Mouse (Mus musculus) MEL (cell line): ENCODE data around the gene 7530416G11Rik. TPM values are rescaled to one million over a fixed set of nuclear protein-coding genes. Genes with fewer than 3 reads are reported as not detected.

ENCODE experiments used
- DNase-seq: peaks from one replicate; pipeline ENCODE4 v3.0.0; 2011; ENCODE audit warnings: low read depth, low spot score
- H3K27ac ChIP-seq: 2 replicates; pipeline ENCODE4 v1.5.1; 2012; ENCODE audit warnings: low read depth, mild to moderate bottlenecking, control low read depth, low read length, moderate library complexity; ENCODE audit not compliant: control insufficient read depth
- H3K27me3 ChIP-seq, 2 experiments: fragments of 150-350 bp in 1 of 2; sonication (generic) in 1 of 2; 2 replicates each; pipeline ENCODE4 v1.6.1; 2012; ENCODE audit warnings: low read length in 2 of 2, mild to moderate bottlenecking in 2 of 2, improper control_type of control experiment in 1 of 2, moderate library complexity in 1 of 2; ENCODE audit not compliant: insufficient read depth in 2 of 2, control insufficient read depth in 1 of 2
- H3K36me3 ChIP-seq, 2 experiments: 2 replicates each; pipeline ENCODE4 v1.6.1; 2012 to 2014; ENCODE audit warnings: low read length in 2 of 2, improper control_type of control experiment in 1 of 2, inconsistent platforms in 1 of 2, mild to moderate bottlenecking in 1 of 2; ENCODE audit not compliant: insufficient read depth in 2 of 2, control insufficient read depth in 1 of 2
- H3K4me1 ChIP-seq, 2 experiments: fragments of 150-350 bp in 1 of 2; sonication (generic) in 1 of 2; 2 replicates each; pipeline ENCODE4 v1.6.1; 2012; ENCODE audit warnings: low read length in 2 of 2, improper control_type of control experiment in 1 of 2, mild to moderate bottlenecking in 1 of 2; ENCODE audit not compliant: insufficient read depth in 2 of 2, control insufficient read depth in 1 of 2
- H3K4me3 ChIP-seq, 2 experiments: fragments of 150-350 bp in 1 of 2; sonication (generic) in 1 of 2; 2 replicates each; pipeline ENCODE4 v1.5.1; 2012; ENCODE audit warnings: low read depth in 2 of 2, low read length in 2 of 2, mild to moderate bottlenecking in 2 of 2, moderate library complexity in 2 of 2, control low read depth in 1 of 2, improper control_type of control experiment in 1 of 2; ENCODE audit not compliant: control insufficient read depth in 1 of 2, insufficient read depth in 1 of 2
- H3K79me2 ChIP-seq: 2 replicates; pipeline ENCODE4 v1.6.1; 2012; ENCODE audit warnings: mild to moderate bottlenecking, low read length, moderate library complexity; ENCODE audit not compliant: control insufficient read depth, poor library complexity, insufficient read depth
- H3K9ac ChIP-seq: 2 replicates; pipeline ENCODE4 v1.6.1; 2012; ENCODE audit warnings: low read depth, mild to moderate bottlenecking, control low read depth, low read length, moderate library complexity; ENCODE audit not compliant: control insufficient read depth, poor library complexity, severe bottlenecking
- H3K9me3 ChIP-seq: fragments of 150-350 bp; sonication (generic); replicated peaks from 2 replicates; pipeline ENCODE4 v1.6.1; 2012; ENCODE audit warnings: mild to moderate bottlenecking, low read length, improper control_type of control experiment, moderate library complexity; ENCODE audit not compliant: insufficient read depth
- BHLHE40 ChIP-seq: IDR thresholded peaks from 2 replicates; pipeline ENCODE4 v1.6.1; 2012; ENCODE audit warnings: low read depth, mild to moderate bottlenecking, inconsistent platforms, low read length, improper control_type of control experiment, borderline replicate concordance
- CHD1 ChIP-seq: IDR thresholded peaks from 2 replicates; pipeline ENCODE4 v1.6.1; 2012; ENCODE audit warnings: low read depth, mild to moderate bottlenecking, inconsistent platforms, low read length, improper control_type of control experiment
- ELF1 ChIP-seq: IDR thresholded peaks from 2 replicates; pipeline ENCODE4 v1.6.1; 2014; ENCODE audit warnings: low read depth, mild to moderate bottlenecking, inconsistent platforms, low read length, improper control_type of control experiment, moderate library complexity
- EP300 ChIP-seq, 2 experiments: IDR thresholded peaks; 2 replicates each; pipeline ENCODE4 v1.6.1; 2011; ENCODE audit warnings: improper control_type of control experiment in 2 of 2, low read length in 2 of 2, low read depth in 1 of 2, mild to moderate bottlenecking in 1 of 2
- JUND ChIP-seq: IDR thresholded peaks from 2 replicates; pipeline ENCODE4 v1.6.1; 2011; ENCODE audit warnings: low read depth, mild to moderate bottlenecking, improper control_type of control experiment, low read length
- MAFK ChIP-seq: IDR thresholded peaks from 2 replicates; pipeline ENCODE4 v1.6.1; 2011; ENCODE audit warnings: low read depth, mild to moderate bottlenecking, low read length, improper control_type of control experiment, borderline replicate concordance
- MAZ ChIP-seq: IDR thresholded peaks from 2 replicates; pipeline ENCODE4 v1.6.1; 2012; ENCODE audit warnings: low read depth, mild to moderate bottlenecking, inconsistent platforms, low read length, improper control_type of control experiment
- MEF2A ChIP-seq: IDR thresholded peaks from 2 replicates; pipeline ENCODE4 v1.6.1; 2014; ENCODE audit warnings: low read depth, mild to moderate bottlenecking, inconsistent platforms, low read length, improper control_type of control experiment; ENCODE audit not compliant: poor library complexity, insufficient replicate concordance, severe bottlenecking; ENCODE audit errors: extremely low read depth
- MXI1 ChIP-seq: IDR thresholded peaks from 2 replicates; pipeline ENCODE4 v1.6.1; 2011; ENCODE audit warnings: mild to moderate bottlenecking, low read depth, low read length, improper control_type of control experiment
- MYC ChIP-seq: IDR thresholded peaks from 2 replicates; pipeline ENCODE4 v1.6.1; 2011; ENCODE audit warnings: low read depth, mild to moderate bottlenecking, low read length, improper control_type of control experiment, moderate library complexity
- NRF1 ChIP-seq: IDR thresholded peaks from 2 replicates; pipeline ENCODE4 v1.6.1; 2014; ENCODE audit warnings: low read depth, mild to moderate bottlenecking, inconsistent platforms, low read length, improper control_type of control experiment, moderate library complexity; ENCODE audit not compliant: poor library complexity, insufficient read depth, severe bottlenecking
- POLR2AphosphoS2 ChIP-seq: IDR thresholded peaks from 2 replicates; pipeline ENCODE4 v1.6.1; 2011; ENCODE audit warnings: low read length, improper control_type of control experiment
- RAD21 ChIP-seq: IDR thresholded peaks from 2 replicates; pipeline ENCODE4 v1.6.1; 2011; ENCODE audit warnings: mild to moderate bottlenecking, low read depth, low read length, improper control_type of control experiment
- RCOR1 ChIP-seq: IDR thresholded peaks from 2 replicates; pipeline ENCODE4 v1.6.1; 2012; ENCODE audit warnings: low read depth, mild to moderate bottlenecking, inconsistent platforms, low read length, improper control_type of control experiment
- TAL1 ChIP-seq: IDR thresholded peaks from 2 replicates; pipeline ENCODE4 v1.6.1; 2012; ENCODE audit warnings: mild to moderate bottlenecking, inconsistent platforms, low read length, moderate library complexity, mixed read lengths
- TBP ChIP-seq: IDR thresholded peaks from 2 replicates; pipeline ENCODE4 v1.8.0; 2011; ENCODE audit warnings: low read depth, low read length, improper control_type of control experiment
- TCF12 ChIP-seq: IDR thresholded peaks from 2 replicates; pipeline ENCODE4 v1.6.1; 2014; ENCODE audit warnings: low read depth, mild to moderate bottlenecking, inconsistent platforms, low read length, improper control_type of control experiment, moderate library complexity
- USF1 ChIP-seq: IDR thresholded peaks from 2 replicates; pipeline ENCODE4 v1.6.1; 2014; ENCODE audit warnings: low read depth, mild to moderate bottlenecking, inconsistent platforms, low read length, improper control_type of control experiment, moderate library complexity
- ZC3H11A ChIP-seq: IDR thresholded peaks from 2 replicates; pipeline ENCODE4 v1.6.1; 2012; ENCODE audit warnings: low read depth, mild to moderate bottlenecking, inconsistent platforms, low read length, improper control_type of control experiment
- polyA plus RNA-seq, 2 experiments: library from polyadenylated mRNA; stranded (reverse) in 1 of 2; unstranded in 1 of 2; fragments of >175 nt in 1 of 2; fragments of >200 nt in 1 of 2; gene quantifications; 2 replicates each; pipeline versions ENCODE4 v1.2.1 to v1.2.4; 2012; ENCODE audit warnings: low replicate concordance in 2 of 2, low read depth in 1 of 2; ENCODE audit not compliant: insufficient read length in 2 of 2, insufficient read depth in 1 of 2, missing spikeins in 1 of 2
- total RNA-seq: library from RNA; depleted of rRNA; stranded (reverse); fragments of 300-350 nt; gene quantifications from 2 replicates; pipeline ENCODE4 v1.2.3, GENCODE M21; 2012

7530416G11Rik gene
- total and polyA plus RNA-seq, 3 experiments, result not detected

DNA sequence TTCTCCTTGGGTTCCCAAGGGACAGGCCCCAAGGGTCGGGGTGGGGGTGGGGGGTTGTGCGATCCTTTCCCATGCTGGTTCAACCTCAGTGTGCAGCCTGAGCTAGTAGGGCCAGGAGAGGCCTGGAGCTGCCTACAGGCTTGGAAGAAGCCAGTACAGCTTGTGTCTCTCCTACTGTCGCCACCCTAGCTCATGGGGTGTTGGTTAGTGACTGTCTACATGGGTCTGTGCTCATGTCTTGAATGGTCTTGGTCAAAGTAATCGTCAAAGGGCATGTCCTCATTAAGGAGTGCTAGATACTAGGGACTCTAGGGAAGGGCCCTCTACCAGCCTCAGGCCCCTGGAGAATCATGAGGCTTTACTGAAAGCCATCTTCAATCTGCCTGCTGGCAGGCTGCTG lies 5.5 kb downstream of the 7530416G11Rik start:
- H3K4me1 ChIP-seq, result no peaks in the 10 kb centered on the region
- TF ChIP-seq POLR2AphosphoS2, result no peak
- no peak for TF ChIP-seq TBP
- TF ChIP-seq NRF1, result no peak
- TF ChIP-seq JUND, result no peak
- no peak for TF ChIP-seq ZC3H11A
- TF ChIP-seq MXI1, result no peak
- TF ChIP-seq MEF2A, result no peak
- no peak for TF ChIP-seq RAD21
- no peak for TF ChIP-seq EP300 (IDR thresholded peaks at IDR 0.05; ENCODE audit: low read depth in 1 of 2, low read length in 2 of 2)
- no peak for TF ChIP-seq RCOR1
- TF ChIP-seq MYC, result no peak
- no peak for TF ChIP-seq USF1
- TF ChIP-seq, all 39 proteins: peak for 0
- H3K27me3 ChIP-seq, result no peaks in the 10 kb centered on the region; a peak in 1 of 4 replicates
- no peaks in the 10 kb centered on the region for H3K79me2 ChIP-seq
- H3K27ac ChIP-seq, result no peak overlapping the region
- H3K9ac ChIP-seq, result no peak overlapping the region
- no peaks in the 10 kb centered on the region for H3K9me3 ChIP-seq
- no peak for DNase-seq
- no peaks in the 10 kb centered on the region for H3K36me3 ChIP-seq
- H3K4me3 ChIP-seq, result no peak overlapping the region

DNA sequence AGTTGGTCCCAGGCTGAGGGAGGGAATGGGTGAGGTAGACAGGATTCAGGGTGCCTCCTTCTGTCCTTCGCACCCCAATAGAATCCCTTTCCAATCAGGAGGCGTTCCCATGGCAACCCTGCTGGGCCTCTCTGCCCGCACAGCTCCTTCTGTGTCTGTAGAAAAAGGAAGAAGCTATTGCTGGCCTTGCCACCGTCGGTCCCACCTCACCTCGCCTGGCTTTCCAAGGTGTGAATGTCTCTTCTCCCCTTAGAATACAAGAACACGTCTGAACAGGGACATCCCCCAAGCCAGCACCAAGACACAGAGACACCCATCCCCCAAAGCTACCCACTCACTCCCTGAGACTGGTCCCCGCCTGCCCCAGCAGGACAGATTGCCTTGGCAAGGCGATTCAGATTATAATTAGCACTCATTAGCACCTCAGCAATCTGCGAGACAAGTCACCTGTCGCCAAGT lies 8.8 kb downstream of the 7530416G11Rik start:
- peaks cover 0 to under 1% of the 10 kb centered on the region in 2 experiments; a peak in 2 of 4 replicates for H3K27me3 ChIP-seq
- DNase-seq, result no peak
- H3K9ac ChIP-seq, result no peak overlapping the region

DNA sequence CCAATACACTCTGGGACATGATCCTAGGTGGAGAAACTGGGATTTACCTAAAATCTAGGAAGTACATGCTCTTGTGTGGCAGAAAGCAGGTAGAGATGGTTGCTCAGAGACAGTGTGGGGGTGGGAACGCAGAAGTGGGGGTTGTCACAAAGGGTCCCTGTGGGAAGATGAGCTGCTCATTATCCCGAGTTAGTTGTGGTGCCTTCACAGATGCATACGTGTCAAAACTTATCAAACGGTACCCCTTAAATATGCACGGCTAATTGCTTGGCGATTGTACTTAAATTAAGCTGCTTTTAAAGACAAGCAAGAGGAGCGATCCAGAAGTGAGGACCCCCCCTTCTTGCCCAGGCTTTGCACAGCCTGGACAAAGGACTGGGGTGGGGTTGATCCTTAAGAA lies 13.3 kb downstream of the 7530416G11Rik start:
- Histone ChIP-seq H3K4me3 (no peak overlapping the region), H3K36me3 (no peaks in the 10 kb centered on the region), H3K27ac (no peak overlapping the region), H3K4me1 (no peaks in the 10 kb centered on the region), H3K9ac (no peak overlapping the region), H3K9me3 (no peaks in the 10 kb centered on the region), H3K79me2 (no peaks in the 10 kb centered on the region), H3K27me3 (peaks cover 0 to 2% of the 10 kb centered on the region in 2 experiments; a peak in 2 of 4 replicates)
- TF ChIP-seq MEF2A (no peak), BHLHE40 (no peak), CHD1 (no peak)
- no peak for DNase-seq

More for the DNA sequence above, 8.8 kb downstream of the 7530416G11Rik start:
- H3K4me1 ChIP-seq, result no peaks in the 10 kb centered on the region
- H3K27ac ChIP-seq, result no peak overlapping the region
- no peaks in the 10 kb centered on the region for H3K79me2 ChIP-seq
- H3K36me3 ChIP-seq, result no peaks in the 10 kb centered on the region
- TF ChIP-seq MAZ (no peak), TAL1 (no peak), MAFK (no peak), ZC3H11A (no peak), ELF1 (no peak), USF1 (no peak), TCF12 (no peak)
- H3K4me3 ChIP-seq, result no peak overlapping the region
- no peaks in the 10 kb centered on the region for H3K9me3 ChIP-seq
